Mouse (Mus musculus): ENCODE measurements around the gene Syngap1. TPM values are rescaled to one million over a fixed set of nuclear protein-coding genes. Genes with fewer than 3 reads are reported as not detected.
"Not testable (repeated sequence)": the region's sequence is repeated elsewhere in the genome, so short reads cannot be mapped to it uniquely, and the experiment has no call there.

The Syngap1 gene
- polyA plus RNA-seq, 1 experiment from 2014 or later, result 0.78 TPM

DNA sequence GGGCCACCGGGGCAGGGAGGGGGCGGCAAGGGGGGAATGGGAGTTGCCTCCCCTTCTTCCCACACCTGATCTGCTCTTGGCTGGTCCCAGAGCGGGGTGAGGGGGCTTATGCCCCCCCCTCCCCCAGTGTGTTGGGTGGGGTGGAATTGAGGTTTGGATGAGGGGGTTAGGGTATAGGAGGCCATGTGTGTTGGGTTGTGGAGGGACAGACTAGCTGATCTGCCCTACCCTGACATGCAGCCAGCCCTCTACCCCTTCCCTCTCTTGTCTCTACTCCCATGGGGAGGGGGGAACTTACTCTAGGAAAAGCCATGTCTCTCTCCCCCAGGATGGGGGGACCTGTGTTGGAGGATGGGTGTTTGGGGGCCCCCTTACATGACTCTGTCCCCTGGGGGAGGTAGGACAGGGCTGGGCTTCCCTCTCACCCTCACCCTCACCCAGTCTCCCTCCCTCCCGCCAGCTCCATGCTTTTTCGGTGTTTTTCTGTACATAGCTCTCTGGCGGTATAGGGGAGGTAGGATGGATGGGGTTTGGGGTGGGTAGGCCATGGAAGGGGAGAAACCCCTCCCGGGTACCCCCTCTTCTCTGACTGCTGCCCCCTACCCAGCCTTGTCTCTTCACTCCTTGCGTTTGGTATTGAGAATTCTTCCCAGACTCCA, 30.3 kb downstream of the Syngap1 start:
- TF ChIP-seq CTCF (IDR thresholded peaks at IDR 0.05; ENCODE audit: low read depth), result no peak
- Histone ChIP-seq H3K4me3 (replicated peaks; ENCODE audit: low read depth, low read length) (no peak overlapping the region), H3K4me2 (ENCODE audit: low read length) (peak overlapping the region; percentile 88; the same call in 1 of the 2 replicates), H3K9me3 (replicated peaks; ENCODE audit: low read length) (no peaks in the 10 kb centered on the region), H3K27ac (no peak overlapping the region), H3K9ac (ENCODE audit: low read depth, low read length) (peak overlapping the region; percentile 15; the same call in 1 of the 2 replicates), H3K4me1 (replicated peaks; ENCODE audit: insufficient read depth, low read length) (peaks cover 17% of the 10 kb centered on the region), H3K27me3 (ENCODE audit: insufficient read depth, low read length) (no peaks in the 10 kb centered on the region), H3K36me3 (ENCODE audit: insufficient read depth, low read length) (peaks cover 3% of the 10 kb centered on the region; the same call in 1 of the 2 replicates)
- DNase-seq (ENCODE audit: low spot score), result no peak
- WGBS, result 58% methylated on average over 7 of the region's 8 CpGs
- ATAC-seq (replicated peaks; ENCODE audit: low FRiP score, low read depth), result no peak

DNA sequence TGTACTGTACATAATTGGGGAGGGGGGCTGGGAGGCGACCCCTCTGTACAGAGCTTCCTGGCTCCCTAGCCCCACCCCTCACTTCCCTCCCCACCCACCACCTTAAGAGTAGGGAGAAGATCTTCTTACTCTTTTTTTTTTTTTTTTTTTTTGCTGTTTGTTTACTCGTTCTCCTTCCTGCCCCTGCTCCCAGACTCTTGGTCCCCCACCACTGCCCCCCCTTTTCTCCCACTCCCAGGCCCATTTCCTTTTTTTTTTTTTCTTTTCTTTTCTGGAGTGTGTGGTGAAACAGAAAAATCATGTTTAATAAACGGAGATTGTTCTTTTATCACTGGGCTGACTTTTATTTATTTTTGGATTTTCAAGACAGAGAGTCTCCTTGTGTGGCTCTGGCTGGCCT, 31.1 kb downstream of the Syngap1 start:
- Histone ChIP-seq H3K27me3 (ENCODE audit: insufficient read depth, low read length) (no peaks in the 10 kb centered on the region), H3K4me1 (replicated peaks; ENCODE audit: insufficient read depth, low read length) (peaks cover 17% of the 10 kb centered on the region), H3K9me3 (replicated peaks; ENCODE audit: low read length) (no peaks in the 10 kb centered on the region), H3K4me2 (ENCODE audit: low read length) (peak overlapping the region; percentile 88), H3K9ac (ENCODE audit: low read depth, low read length) (peak overlapping the region; percentile 79), H3K27ac (peak overlapping the region; percentile 86), H3K36me3 (ENCODE audit: insufficient read depth, low read length) (peaks cover 7% of the 10 kb centered on the region; the same call in 1 of the 2 replicates), H3K4me3 (replicated peaks; ENCODE audit: low read depth, low read length) (peak overlapping the region; percentile 80)
- ATAC-seq (replicated peaks; ENCODE audit: low FRiP score, low read depth) (no peak), DNase-seq (ENCODE audit: low spot score) (no peak)
- TF ChIP-seq CTCF (IDR thresholded peaks at IDR 0.05; ENCODE audit: low read depth), result no peak
- 2% methylated on average over 3 of the region's 3 CpGs for WGBS

DNA sequence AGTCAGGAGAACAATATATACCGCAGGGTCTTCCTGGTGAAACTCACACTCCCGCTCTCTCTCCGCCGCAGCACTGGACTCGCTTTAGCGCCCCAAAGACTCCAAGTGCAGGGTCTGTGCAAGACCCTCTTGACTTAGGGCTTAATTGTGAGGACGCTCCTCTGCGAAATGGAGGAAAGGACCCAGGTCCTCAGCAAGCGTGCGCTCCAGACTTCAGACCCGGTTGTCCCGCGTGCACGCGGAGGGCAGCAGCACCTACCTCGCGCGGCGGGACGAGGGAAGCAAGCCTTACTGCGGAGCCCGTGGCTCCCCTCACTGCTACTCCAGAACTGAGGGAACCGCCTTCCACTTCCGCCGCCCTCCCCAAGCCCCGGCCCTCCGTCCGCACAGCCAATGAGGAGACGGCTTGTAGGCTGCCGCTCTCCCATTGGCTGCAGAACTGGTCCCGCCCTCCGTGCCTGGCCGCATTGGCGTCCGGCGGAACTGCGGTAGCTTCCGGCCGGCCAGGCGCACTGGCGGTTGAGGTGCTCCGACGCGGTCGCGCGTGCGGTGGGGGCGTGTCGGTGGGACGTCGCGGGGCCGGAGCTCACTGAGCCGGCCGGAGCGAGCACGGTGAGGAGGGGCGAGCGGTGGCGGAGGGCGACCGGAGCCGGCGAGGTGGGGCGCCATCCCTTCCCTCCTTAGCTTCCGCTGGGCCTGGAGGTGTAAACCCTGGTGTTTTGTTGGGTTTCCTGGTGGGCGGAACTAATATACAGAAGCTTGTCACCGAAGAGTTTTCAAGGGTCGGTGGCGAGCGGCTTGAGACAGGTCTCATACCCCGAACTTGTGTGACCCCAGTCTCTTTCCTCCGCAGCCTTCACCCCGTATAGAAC, 31.9 kb downstream of the Syngap1 start, which contains the start of gene Zbtb9:
Gene Zbtb9 (plus strand): TSS at position 465 of the 872 bp plus-strand sequence.
- Histone ChIP-seq H3K4me3 (replicated peaks; ENCODE audit: low read depth, low read length) (peak within 1 kb of the TSS; percentile 80), H3K9me3 (replicated peaks; ENCODE audit: low read length) (no peaks in the 10 kb centered on the region), H3K27ac (peak within 1 kb of the TSS; percentile 86), H3K27me3 (ENCODE audit: insufficient read depth, low read length) (no peaks in the 10 kb centered on the region), H3K9ac (ENCODE audit: low read depth, low read length) (peak within 1 kb of the TSS; percentile 79), H3K36me3 (ENCODE audit: insufficient read depth, low read length) (peaks cover 10% of the 10 kb centered on the region; the same call in 1 of the 2 replicates), H3K4me1 (replicated peaks; ENCODE audit: insufficient read depth, low read length) (peaks cover 17% of the 10 kb centered on the region), H3K4me2 (ENCODE audit: low read length) (peak within 1 kb of the TSS; percentile 88)
- TF ChIP-seq CTCF (IDR thresholded peaks at IDR 0.05; ENCODE audit: low read depth), result no peak
- DNase-seq (ENCODE audit: low spot score) (peak; percentile 99), ATAC-seq (replicated peaks; ENCODE audit: low FRiP score, low read depth) (peak; percentile 99)
- under 1% methylated on average over 73 of the region's 75 CpGs for WGBS

DNA sequence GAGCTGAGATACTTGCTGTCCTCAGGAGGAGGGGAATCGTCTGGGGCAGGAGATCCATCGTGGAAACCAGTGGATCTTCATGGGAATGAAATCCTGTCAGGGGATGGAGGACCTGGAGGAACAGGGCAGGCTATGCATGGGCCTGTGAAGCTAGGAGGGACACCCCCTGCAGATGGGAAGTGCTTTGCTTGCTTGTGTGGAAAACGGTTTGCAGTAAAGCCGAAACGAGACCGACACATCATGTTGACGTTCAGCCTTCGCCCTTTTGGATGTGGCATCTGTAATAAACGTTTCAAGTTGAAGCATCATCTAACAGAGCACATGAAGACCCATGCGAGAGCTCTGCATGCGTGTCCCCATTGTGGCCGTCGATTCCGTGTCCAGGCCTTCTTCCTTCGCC, 33.5 kb downstream of the Syngap1 start:
- 0 out of 2 replicates have a peak overlapping the region, but pooled peaks have one; percentile 80 for H3K4me3 ChIP-seq (replicated peaks; ENCODE audit: low read depth, low read length)
- no peak overlapping the region for H3K9ac ChIP-seq (ENCODE audit: low read depth, low read length)
- H3K4me2 ChIP-seq (ENCODE audit: low read length), result no peak overlapping the region
- no peak for TF ChIP-seq CTCF (IDR thresholded peaks at IDR 0.05; ENCODE audit: low read depth)
- 92% methylated on average over 15 of the region's 15 CpGs for WGBS
- H3K27ac ChIP-seq, result no peak overlapping the region
- DNase-seq (ENCODE audit: low spot score), result no peak
- no peaks in the 10 kb centered on the region for H3K27me3 ChIP-seq (ENCODE audit: insufficient read depth, low read length)
- ATAC-seq (replicated peaks; ENCODE audit: low FRiP score, low read depth), result no peak
- H3K36me3 ChIP-seq (ENCODE audit: insufficient read depth, low read length), result peaks cover 13% of the 10 kb centered on the region
- no peaks in the 10 kb centered on the region for H3K9me3 ChIP-seq (replicated peaks; ENCODE audit: low read length)
- H3K4me1 ChIP-seq (replicated peaks; ENCODE audit: insufficient read depth, low read length), result peaks cover 17% of the 10 kb centered on the region

DNA sequence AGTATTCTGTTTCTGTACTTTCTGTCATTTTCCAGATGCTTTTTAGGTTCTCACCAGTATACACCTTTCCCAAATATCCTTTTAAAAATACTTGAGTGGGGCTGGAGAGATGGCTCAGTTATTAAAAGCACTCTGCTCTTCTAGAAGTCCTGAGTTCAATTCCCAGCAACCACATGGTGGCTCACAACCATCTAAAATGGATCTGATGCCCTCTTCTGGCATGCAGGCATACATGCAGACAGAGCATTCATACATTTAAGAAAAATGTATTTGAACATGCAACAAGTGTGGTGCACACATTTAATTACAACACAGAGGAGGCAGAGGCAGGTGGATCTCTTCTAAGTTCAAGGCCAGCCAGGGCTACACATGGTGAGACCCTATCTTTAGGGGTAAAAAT, 34.4 kb downstream of the Syngap1 start:
- H3K36me3 ChIP-seq (ENCODE audit: insufficient read depth, low read length), result peaks cover 13% of the 10 kb centered on the region

DNA sequence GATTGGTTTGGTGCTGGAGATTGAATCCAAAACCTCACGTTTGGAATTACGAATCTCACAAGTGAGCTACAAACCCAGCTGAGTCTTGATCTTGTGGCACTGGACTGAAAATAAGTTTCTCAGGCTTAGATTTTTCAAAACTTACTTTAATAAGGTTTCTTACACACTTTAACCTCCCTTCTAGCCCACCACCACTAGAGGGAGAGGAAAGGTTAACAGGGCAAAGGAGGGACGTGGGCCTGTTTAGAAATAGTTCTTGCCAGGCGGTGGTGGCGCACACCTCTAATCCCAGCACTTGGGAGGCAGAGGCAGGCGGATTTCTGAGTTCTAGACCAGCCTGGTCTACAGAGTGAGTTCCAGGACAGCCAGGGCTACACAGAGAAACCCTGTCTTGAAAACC, 36.3 kb downstream of the Syngap1 start:
- H3K9ac ChIP-seq (ENCODE audit: low read depth, low read length); H3K4me2 ChIP-seq (ENCODE audit: low read length); H3K9me3 ChIP-seq (replicated peaks; ENCODE audit: low read length); H3K27me3 ChIP-seq (ENCODE audit: insufficient read depth, low read length); ATAC-seq (replicated peaks; ENCODE audit: low FRiP score, low read depth); H3K4me1 ChIP-seq (replicated peaks; ENCODE audit: insufficient read depth, low read length); DNase-seq (ENCODE audit: low spot score); H3K27ac ChIP-seq; H3K4me3 ChIP-seq (replicated peaks; ENCODE audit: low read depth, low read length): not testable (repeated sequence)
- H3K36me3 ChIP-seq (ENCODE audit: insufficient read depth, low read length), result peaks cover 13% of the 10 kb centered on the region
- 89% methylated on average over 6 of the region's 6 CpGs for WGBS
- peak; percentile 30; the same call in 1 of the 2 replicates for TF ChIP-seq CTCF (IDR thresholded peaks at IDR 0.05; ENCODE audit: low read depth)

More for the DNA sequence above, 34.4 kb downstream of the Syngap1 start:
- ATAC-seq (replicated peaks; ENCODE audit: low FRiP score, low read depth), result no peak
- TF ChIP-seq CTCF (IDR thresholded peaks at IDR 0.05; ENCODE audit: low read depth), result peak; percentile 57
- peaks cover 17% of the 10 kb centered on the region for H3K4me1 ChIP-seq (replicated peaks; ENCODE audit: insufficient read depth, low read length)
- H3K27ac ChIP-seq, result no peak overlapping the region
- no peaks in the 10 kb centered on the region for H3K9me3 ChIP-seq (replicated peaks; ENCODE audit: low read length)
- no peak overlapping the region for H3K9ac ChIP-seq (ENCODE audit: low read depth, low read length)
- H3K4me3 ChIP-seq (replicated peaks; ENCODE audit: low read depth, low read length), result no peak overlapping the region
- no peak for DNase-seq (ENCODE audit: low spot score)
- no peak overlapping the region for H3K4me2 ChIP-seq (ENCODE audit: low read length)
- H3K27me3 ChIP-seq (ENCODE audit: insufficient read depth, low read length), result no peaks in the 10 kb centered on the region

Data from kidney, postnatal 0 days (tissue).